Mouse (Mus musculus): ENCODE data around the gene Azin2. TPM values are rescaled to one million over a fixed set of nuclear protein-coding genes. Genes with fewer than 3 reads are reported as not detected.

The Azin2 gene
- total and polyA plus RNA-seq, 3 experiments, result 0.91 to 2.4 (median 1.7) TPM

- no peak overlapping the region for H3K27ac ChIP-seq (ENCODE audit: insufficient read depth, low read depth)
- DNase-seq (ENCODE audit: extremely low read depth), result peak; percentile 53
Observed at GRCm38 (mm10) chr4:128908586-128909377, 53.5 kb downstream of the Azin2 start.

DNA sequence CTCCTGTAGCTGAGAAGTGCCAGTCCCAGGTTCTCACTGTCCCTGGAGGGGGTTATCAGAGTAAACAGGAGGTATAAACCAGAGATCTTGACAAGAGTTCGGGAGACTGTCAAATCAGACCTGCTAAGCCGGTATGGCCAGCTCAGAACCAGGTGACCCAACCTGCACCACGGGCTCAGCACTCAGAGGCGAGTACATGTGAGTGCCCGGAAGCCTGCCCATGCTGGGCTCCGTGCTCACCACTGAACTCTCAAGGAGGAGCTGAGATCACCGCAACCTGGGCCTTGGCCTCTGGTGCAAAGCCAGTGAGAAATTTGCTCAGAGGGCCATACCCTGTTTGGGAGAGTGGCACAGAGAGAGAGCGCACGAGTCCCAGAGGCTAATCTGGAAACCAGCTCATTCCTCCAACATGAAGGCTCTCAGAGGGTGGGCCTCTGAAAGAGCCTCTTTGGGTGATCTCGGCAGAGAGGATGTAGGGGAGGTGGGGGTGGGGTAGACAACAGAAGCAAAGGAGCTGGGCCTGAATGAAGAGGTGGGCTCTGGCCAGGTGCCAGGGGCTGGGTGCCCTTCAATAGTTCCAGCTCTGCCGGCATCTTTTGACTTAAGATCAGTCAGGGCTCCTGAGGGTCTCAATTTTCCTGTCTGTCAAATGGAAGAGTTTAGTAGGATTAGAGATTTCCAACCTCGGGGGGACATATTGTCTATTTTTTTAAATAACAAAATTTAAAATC is 54.8 kb downstream of the Azin2 start:
- no peak overlapping the region for H3K4me3 ChIP-seq (replicated peaks in 1 of 3; ENCODE audit: low read depth in 2 of 3, low read length in 2 of 3, poor library complexity in 1 of 3)
- peaks cover 0 to 16% of the 10 kb centered on the region in 2 experiments for H3K36me3 ChIP-seq (replicated peaks in 1 of 2; ENCODE audit: control insufficient read depth in 1 of 2, insufficient read depth in 1 of 2, low read length in 1 of 2)
- H3K4me1 ChIP-seq (ENCODE audit: control insufficient read depth in 1 of 2, insufficient read depth in 2 of 2), result peaks cover 8 to 16% of the 10 kb centered on the region in 2 experiments; a peak in 3 of 4 replicates
- H3K79me2 ChIP-seq (replicated peaks; ENCODE audit: control insufficient read depth, extremely low read depth, insufficient read depth, poor library complexity, severe bottlenecking), result no peaks in the 10 kb centered on the region
- in situ Hi-C loops (cut with MboI; ENCODE audit: low pct_ligation_motif_present, low pct_unique_long_range_greater_than_20kb, low sequenced_read_pairs), result no loop called here
- H3K9me3 ChIP-seq (replicated peaks; ENCODE audit: low read length), result no peaks in the 10 kb centered on the region
- no peak overlapping the region for H3K4me2 ChIP-seq (ENCODE audit: insufficient read depth, low read depth, poor library complexity, severe bottlenecking)
- TF ChIP-seq BHLHE40 (IDR thresholded peaks at IDR 0.05; ENCODE audit: low read depth, low read length) (no peak), SIN3A (IDR thresholded peaks at IDR 0.05; ENCODE audit: low read length) (no peak), ZC3H11A (IDR thresholded peaks at IDR 0.05; ENCODE audit: low read depth, low read length) (no peak), CHD2 (IDR thresholded peaks at IDR 0.05; ENCODE audit: low read length) (no peak), TBP (conservative IDR thresholded peaks at IDR 0.05; ENCODE audit: low read depth, low read length) (no peak), MAZ (IDR thresholded peaks at IDR 0.05; ENCODE audit: low read depth, low read length) (no peak), MYC (IDR thresholded peaks at IDR 0.05; ENCODE audit: low read depth, low read length) (no peak), MXI1 (IDR thresholded peaks at IDR 0.05; ENCODE audit: low read depth, low read length) (no peak), ZNF384 (IDR thresholded peaks at IDR 0.05; ENCODE audit: low read depth, low read length) (no peak), JUN (IDR thresholded peaks at IDR 0.05; ENCODE audit: insufficient read depth, low read depth, low read length) (no peak), EP300 (IDR thresholded peaks at IDR 0.05; ENCODE audit: low read length) (no peak), RCOR1 (conservative IDR thresholded peaks at IDR 0.05; ENCODE audit: low read depth, low read length) (no peak)
- dilution Hi-C loops (cut with MboI; ENCODE audit: extremely low pct_ligation_motif_present, extremely low pct_unique_long_range_greater_than_20kb, low sequenced_read_pairs), result no loop called here
- no peak for DNase-seq (ENCODE audit: extremely low read depth)
- H3K27me3 ChIP-seq (replicated peaks), result no peaks in the 10 kb centered on the region
- no peak overlapping the region for H3K27ac ChIP-seq (ENCODE audit: insufficient read depth, low read depth)
- no peak overlapping the region for H3K9ac ChIP-seq (ENCODE audit: insufficient read depth, low read depth)

More at GRCm38 (mm10) chr4:128908586-128909377, 53.5 kb downstream of the Azin2 start:
- TF ChIP-seq CTCF (conservative IDR thresholded peaks at IDR 0.05 in 1 of 2, IDR thresholded peaks at IDR 0.05 in 1 of 2; ENCODE audit: low read depth in 2 of 2, low read length in 2 of 2) (peak; percentile 56 to 78), ETS1 (conservative IDR thresholded peaks at IDR 0.05; ENCODE audit: low read depth, low read length) (no peak), RAD21 (IDR thresholded peaks at IDR 0.05; ENCODE audit: low read depth, low read length) (peak; percentile 71), SMC3 (IDR thresholded peaks at IDR 0.05; ENCODE audit: low read depth, low read length) (peak; percentile 65), MAZ (IDR thresholded peaks at IDR 0.05; ENCODE audit: low read depth, low read length) (0 out of 2 replicates have a peak, but pooled peaks have one; percentile 32), ZKSCAN1 (IDR thresholded peaks at IDR 0.05; ENCODE audit: borderline replicate concordance, low read depth, low read length) (peak; percentile 62), MAFK (IDR thresholded peaks at IDR 0.05; ENCODE audit: insufficient replicate concordance, low read length) (no peak)
- Histone ChIP-seq H3K4me1 (ENCODE audit: control insufficient read depth in 1 of 2, insufficient read depth in 2 of 2) (peaks cover 7 to 11% of the 10 kb centered on the region in 2 experiments; a peak in 3 of 4 replicates), H3K4me3 (replicated peaks in 1 of 3; ENCODE audit: low read depth in 2 of 3, low read length in 2 of 3, poor library complexity in 1 of 3) (no peak overlapping the region), H3K36me3 (replicated peaks in 1 of 2; ENCODE audit: control insufficient read depth in 1 of 2, insufficient read depth in 1 of 2, low read length in 1 of 2) (peaks cover 0 to 9% of the 10 kb centered on the region in 2 experiments), H3K9ac (ENCODE audit: insufficient read depth, low read depth) (no peak overlapping the region), H3K4me2 (ENCODE audit: insufficient read depth, low read depth, poor library complexity, severe bottlenecking) (no peak overlapping the region), H3K9me3 (replicated peaks; ENCODE audit: low read length) (no peaks in the 10 kb centered on the region), H3K27me3 (replicated peaks) (no peaks in the 10 kb centered on the region), H3K79me2 (replicated peaks; ENCODE audit: control insufficient read depth, extremely low read depth, insufficient read depth, poor library complexity, severe bottlenecking) (no peaks in the 10 kb centered on the region)
- in situ Hi-C loops (cut with MboI; ENCODE audit: low pct_ligation_motif_present, low pct_unique_long_range_greater_than_20kb, low sequenced_read_pairs), result no loop called here
- dilution Hi-C loops (cut with MboI; ENCODE audit: extremely low pct_ligation_motif_present, extremely low pct_unique_long_range_greater_than_20kb, low sequenced_read_pairs), result no loop called here
